Mouse (Mus musculus) adrenal gland, postnatal 14 days (tissue): ENCODE measurements around the gene 4930544D05Rik. TPM values are rescaled to one million over a fixed set of nuclear protein-coding genes. Genes with fewer than 3 reads are reported as not detected.

Experiments used
- DNase-seq: peaks from one replicate; pipeline ENCODE4 v3.0.0; 2021; ENCODE audit warnings: mixed read lengths
- total RNA-seq: library from RNA; stranded (reverse); gene quantifications from 2 replicates; pipeline ENCODE4 v1.2.3, GENCODE M21; 2021

The 4930544D05Rik gene
- total RNA-seq, 1 experiment from 2014 or later, result not detected

DNA sequence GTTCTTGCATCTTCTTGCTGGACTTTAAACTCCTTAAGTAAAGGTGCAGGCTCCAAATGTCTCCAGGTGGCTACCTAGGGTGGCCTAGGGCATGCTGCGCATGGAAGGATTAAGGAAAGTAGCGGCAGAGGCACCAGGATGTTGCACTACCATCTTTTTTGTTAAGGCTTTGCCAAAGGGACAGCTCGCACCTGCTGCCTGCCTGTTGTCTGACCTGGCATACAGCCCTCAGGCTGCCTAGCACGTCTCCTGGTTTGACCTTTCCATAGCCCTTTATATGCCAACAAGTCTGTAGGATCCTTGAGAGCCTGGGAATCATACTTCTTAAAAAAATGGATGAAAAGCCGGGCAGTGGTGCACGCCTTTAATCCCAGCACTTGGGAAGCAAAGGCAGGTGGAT lies 27.4 kb downstream of the 4930544D05Rik start:
- no peak for DNase-seq

DNA sequence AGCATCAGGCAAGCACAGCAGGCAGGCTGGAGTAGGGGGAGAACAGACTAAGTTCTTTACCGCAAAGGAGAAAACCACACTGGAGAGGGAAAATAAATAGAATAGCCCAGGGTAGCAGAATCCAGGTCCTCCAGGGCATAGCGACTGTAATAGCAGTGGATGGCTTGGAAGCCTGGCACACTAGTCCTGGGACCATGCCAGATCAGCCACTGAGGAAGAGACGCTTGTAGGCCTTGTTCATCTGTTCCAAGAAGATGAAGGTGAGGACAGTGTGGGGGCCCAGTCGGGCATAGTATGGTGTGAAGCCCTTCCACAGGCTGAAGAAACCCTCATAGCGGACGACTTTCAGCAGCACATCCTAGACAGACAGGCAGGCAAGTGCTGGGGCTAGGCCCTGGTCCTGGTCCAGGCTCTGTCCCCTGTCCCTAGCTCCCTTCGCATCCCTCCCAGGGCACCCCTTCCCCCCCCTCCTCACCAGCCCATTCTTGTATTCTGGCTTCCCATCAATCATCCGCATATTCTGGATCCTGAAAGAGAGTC lies 29.0 kb downstream of the 4930544D05Rik start:
- DNase-seq, result no peak

DNA sequence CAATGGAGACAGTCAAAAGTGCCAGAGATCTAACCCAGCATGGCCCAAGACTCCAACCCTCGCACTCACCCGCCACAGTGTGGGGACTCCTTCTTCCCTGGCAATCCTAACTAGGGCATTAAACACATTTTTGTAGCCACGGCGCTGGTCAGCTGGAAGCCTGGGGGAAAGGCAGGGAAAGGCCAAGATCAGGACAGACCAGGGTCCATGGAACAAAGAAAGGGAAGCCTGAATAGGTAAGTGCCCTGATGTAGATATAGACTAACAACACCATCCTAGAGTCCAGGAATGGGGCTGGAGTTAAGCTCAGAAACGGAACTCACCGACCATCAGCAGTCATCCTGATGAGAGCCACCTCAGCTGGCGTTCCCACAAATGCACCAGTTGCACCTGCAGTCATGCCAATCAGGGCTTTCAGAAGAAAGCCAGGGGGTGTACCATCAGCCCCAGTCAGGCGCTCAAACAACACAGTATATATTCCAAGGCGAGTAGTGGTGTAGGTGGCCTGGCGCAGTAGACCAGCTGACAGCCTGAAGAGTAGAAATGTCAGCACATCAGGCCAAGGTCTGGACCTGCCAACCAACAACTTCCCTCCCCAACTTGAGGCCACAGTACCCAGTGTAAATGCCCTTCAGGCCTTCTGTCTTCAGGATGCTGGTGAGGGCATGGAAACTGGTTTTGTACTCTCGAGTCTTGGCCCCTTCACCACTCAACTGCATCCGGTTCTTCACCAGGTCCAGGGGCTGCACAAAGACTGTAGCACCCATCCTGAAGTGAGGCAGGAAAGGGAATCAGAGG lies 30.0 kb downstream of the 4930544D05Rik start:
- DNase-seq, result no peak

DNA sequence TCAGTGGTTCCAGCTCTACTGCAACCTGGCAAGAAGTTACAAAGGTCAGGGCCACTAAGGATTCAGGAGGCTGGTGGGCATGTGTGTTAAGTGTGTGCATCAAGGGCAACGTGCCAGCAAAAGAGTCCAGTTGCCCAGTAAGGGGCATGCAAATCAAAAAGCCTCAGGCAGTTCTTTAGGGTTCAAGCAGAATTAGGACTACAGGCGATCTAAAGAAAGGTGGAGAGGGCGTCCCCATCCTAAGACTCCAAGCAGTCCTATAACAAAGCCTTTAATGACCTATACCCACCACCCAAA lies 30.6 kb downstream of the 4930544D05Rik start:
- no peak for DNase-seq

DNA sequence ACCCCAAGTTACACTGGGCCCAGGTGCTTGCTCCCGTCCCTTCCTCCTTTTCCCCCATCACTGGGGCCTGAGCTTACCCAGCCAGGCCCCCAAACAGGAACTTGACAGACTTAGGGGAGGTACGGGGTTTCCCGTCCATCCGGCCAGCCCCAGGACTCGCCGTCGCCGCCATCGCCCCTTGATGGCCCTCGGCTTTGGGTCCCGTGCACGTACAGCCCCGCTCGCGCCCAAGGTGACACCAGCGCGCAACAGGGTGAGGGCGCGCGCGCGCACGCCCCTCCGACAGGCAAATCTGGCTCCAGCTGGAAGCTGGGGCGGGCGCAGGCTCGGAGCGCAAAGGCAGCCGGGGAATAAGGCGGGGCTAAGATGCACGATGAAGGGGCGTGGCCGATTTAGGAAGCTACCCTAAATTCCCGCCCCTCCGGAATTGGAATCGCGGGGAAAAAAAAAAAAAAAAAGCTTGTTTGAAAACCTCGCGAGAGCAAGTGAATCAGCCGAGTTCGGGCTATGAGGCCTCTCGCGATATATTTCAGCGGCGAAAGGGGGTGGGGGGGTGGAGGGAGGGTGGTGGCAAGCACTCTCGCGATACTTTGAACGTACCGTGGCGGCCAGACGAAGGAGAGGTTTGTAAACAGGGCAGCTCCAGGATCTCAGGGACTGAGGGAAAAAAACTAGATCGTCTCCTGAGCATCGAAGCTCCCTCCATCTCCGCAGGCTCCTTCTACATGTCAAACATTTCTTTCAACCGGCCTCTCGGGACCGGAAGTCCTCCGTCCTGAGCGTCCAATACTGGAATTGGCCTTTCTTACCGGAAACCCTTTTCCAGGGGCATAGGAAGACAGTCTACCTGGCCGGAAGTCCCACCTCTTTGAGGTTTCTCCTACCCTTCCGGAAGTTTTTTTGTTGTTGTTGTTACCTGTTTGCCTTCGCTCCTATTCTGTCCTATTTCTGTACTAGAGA lies 31.3 kb downstream of the 4930544D05Rik start, which contains the start of the genes Rnf167 and Slc25a11:
TSS of gene Rnf167 (plus strand) at position 545 of the 960 bp plus-strand sequence.
TSS of gene Slc25a11 (minus strand) at position 789 of the 960 bp plus-strand sequence.
- peak; percentile 98 for DNase-seq

DNA sequence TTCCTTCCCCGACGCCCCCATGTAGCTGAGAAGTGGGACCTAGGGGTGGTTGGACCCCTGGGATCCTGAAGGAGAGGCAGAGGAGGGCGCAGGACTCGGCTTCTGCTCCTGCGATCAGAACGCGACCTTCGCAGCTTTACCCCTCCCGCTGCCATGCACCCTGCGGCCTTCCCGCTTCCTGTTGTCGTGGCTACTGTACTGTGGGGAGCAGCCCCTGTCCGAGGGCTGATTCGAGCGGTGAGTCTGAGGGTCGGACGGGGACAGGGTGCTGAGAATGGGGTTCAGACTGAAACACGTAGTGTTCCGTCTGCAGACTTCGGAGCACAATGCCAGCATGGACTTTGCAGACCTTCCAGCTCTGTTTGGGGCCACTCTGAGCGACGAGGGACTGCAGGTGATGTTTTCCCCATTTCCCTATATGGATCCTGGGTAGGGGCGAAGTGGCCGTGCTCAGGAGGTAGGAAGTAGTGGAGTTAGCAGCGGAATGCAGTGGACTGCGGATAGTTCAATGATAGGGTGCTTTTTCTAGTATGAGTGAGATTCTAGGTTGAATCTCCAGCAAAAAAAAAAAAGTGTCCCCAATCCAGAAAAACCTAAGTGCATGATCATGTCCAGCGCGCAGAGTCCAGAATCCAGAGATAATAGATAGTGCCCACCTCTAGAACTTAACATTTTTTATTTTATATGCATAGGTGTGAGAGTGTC lies 32.2 kb downstream of the 4930544D05Rik start:
- peak; percentile 64 for DNase-seq

DNA sequence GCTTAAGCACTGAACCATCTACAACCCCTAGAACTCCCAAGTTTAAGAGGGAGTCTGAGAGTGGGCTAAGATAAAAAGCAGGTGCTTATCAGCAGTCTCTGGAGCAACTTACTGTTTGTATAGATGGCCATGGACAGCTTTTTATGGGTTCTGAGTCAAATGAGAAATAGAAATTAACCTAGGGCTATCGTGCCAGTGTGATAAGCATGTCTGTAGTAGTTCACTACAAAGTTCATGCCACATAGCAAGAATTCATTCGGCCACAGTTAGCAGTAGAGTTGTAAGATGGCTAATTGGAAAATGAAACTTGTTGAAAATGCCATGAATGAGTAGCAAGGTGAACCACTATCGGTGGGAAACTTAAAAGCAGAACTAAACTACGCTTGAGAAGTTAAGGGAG lies 32.9 kb downstream of the 4930544D05Rik start:
- DNase-seq, result no peak

DNA sequence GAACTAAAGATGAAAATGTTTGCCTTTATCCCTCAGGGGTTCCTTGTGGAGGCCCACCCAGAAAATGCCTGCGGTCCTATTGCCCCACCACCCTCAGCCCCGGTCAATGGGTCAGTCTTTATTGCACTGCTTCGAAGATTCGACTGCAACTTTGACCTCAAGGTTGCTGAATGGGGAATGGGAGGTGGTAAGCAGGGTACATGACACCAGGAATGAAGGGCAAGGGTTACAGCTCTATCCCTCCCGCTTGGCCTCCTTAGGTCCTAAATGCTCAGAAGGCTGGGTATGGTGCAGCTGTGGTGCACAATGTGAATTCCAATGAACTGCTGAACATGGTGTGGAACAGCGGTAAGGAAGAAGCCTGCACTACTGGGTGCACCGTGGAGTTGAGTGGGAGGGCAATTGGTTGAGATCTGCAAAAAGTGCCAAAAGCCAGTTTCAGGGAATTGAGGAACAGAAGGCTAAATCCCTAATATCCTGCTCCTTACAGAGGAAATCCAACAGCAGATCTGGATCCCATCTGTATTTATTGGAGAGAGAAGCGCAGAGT lies 33.6 kb downstream of the 4930544D05Rik start:
- no peak for DNase-seq

DNA sequence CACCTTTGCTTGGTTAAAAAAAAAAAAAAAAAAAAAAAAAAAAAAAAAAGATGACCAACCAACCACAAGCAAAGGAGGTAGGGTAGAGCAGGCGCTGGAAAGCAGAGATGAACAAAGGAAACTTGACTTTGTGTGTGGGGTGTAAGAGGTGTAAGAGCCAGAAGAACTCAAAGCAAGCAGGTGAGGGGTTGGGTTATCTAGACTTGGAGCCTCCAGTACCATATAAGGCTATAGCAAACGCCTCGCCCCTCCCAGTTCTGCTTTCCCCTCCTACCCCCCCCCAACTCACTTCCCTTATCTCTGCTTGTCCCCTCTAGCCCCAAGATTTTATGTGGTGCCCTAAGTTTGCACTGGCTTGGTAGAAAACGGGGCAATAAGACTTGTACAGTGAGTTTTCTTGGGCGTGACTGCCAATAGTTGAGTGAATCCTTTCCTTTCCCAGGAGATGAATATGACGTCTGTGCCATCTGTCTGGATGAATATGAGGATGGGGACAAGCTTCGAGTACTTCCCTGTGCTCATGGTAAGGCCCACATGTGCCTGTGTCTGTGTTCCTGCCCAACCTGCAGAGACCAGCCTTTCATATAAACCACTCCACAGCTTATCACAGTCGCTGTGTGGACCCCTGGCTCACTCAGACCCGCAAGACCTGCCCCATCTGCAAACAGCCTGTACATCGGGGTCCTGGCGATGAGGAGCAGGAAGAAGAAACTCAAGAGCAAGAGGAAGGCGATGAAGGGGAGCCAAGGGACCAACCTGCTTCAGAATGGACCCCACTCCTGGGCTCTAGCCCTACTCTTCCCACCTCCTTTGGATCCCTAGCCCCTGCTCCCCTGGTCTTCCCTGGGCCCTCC lies 34.9 kb downstream of the 4930544D05Rik start:
- DNase-seq, result peak; percentile 26

DNA sequence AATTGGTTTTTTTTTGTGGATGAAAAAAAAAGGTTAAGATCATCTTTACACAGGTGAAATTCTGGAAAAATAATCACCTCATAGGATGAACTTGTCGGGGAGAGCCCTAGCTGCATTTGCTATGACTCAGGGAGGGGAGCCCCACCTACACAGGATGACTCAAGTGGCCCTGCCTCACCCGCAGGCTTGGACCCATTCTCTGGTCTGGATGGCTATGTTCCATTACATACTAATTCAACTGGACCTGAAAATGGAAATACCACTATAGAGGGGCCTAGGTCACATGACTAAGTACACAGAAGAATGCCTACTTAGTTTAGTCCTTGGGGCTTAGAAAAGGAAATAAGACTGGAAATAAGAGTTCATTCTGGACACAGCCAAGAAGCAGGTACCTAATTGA lies 35.7 kb downstream of the 4930544D05Rik start:
- peak; percentile 63 for DNase-seq

DNA sequence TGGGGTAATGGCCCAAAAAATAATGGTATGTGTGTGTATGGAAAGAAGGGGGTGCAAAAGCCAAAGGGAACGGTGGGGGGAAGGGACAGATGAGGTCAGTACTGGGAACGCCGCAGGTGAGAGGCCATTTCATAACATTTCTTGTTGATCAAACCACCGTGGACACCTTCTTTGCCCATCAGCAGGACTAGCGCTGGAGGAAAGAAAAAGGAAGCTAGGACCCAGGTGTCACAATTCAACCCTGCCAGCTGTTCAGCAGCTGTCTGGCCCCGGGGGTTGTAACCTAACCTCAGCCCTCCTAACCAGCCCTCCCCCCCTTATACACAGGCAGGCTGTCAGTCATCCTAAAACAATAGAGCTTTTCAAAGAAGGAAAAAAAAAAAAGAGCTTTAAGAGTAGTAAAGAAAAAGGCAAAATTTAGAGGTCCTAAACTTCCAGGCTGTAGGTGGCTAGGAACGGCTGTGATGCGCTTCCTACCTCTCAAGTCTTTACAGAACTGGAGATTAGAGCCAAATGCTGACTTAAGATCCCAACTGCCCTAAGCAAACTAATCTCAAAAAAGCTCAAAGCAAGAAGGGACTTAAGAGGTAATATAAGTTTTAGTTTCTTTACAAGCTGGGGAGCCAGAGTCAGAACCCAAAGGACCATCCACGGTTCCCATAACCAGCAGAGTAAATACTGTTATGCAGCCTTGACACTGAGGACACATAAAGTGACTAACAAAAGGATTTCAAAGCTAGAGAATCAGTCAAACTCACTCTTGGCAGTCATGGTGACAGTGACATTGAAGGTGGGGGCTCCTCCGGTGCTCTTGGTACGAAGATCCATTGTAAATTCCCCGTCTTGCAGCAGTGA lies 36.6 kb downstream of the 4930544D05Rik start:
- peak; percentile 59 for DNase-seq

DNA sequence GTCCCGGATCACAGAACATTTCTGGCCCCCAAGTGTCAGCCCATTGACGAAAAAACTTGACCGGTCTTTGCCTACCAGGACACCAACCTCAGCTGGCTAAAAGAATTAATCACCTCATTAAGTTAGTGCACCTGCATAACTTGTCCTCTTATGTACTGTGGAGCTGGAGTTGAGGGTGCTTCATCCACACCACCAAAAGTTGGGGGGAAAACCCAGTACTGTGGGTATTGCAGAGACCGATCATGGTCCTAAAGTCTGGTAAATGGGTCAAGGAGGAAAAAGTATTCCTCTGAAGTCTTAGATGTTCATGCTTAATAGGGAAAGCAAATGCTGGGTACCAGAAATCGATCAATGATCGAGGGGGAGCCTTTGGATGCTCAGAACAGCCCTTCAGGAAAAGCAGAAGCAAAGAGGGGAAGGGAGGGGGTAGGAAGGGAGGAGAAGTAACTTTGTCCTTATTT lies 37.3 kb downstream of the 4930544D05Rik start:
- DNase-seq, result no peak

DNA sequence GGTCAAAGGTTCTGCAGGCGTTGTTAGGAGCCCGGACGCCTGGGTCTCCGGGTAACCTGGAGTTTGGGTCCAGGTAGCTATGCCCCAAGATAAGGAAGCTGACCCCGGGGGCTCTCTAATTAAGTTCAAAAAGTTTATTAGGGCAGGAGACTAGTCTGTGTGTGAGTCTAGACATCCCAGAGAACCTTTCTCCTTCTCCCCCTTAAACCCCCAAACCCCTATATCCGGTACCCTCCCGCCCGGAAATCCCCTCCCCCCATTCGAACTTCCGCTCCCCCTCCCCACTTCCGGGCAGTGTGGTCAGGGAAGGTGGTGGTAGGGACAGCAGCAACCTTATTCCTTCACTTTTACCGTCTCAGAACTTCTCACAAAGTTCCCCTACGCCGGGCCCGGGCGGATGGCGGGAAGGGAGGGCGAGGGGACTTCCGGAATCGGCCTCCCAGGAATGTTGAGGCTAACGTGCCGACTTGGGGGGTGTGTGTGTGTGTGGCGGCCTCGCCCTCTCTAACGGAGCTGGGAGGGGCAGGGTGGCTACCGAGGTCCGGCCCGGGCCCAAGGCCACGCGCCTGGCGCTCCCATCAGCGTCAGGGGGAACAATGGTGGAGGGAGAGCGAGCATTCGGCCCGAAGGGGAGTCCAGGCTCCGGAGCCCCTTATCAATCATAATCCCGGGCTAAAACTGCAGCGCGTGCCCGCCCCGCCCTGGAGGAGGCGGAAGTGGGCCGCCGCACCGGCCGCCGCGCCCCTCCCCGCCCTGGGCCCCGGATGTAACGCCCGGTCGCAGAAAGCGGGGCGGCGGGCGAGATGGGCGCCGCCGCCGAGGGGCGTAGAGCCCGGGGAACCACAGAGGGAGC lies 37.9 kb downstream of the 4930544D05Rik start:
- DNase-seq, result peak; percentile 85

DNA sequence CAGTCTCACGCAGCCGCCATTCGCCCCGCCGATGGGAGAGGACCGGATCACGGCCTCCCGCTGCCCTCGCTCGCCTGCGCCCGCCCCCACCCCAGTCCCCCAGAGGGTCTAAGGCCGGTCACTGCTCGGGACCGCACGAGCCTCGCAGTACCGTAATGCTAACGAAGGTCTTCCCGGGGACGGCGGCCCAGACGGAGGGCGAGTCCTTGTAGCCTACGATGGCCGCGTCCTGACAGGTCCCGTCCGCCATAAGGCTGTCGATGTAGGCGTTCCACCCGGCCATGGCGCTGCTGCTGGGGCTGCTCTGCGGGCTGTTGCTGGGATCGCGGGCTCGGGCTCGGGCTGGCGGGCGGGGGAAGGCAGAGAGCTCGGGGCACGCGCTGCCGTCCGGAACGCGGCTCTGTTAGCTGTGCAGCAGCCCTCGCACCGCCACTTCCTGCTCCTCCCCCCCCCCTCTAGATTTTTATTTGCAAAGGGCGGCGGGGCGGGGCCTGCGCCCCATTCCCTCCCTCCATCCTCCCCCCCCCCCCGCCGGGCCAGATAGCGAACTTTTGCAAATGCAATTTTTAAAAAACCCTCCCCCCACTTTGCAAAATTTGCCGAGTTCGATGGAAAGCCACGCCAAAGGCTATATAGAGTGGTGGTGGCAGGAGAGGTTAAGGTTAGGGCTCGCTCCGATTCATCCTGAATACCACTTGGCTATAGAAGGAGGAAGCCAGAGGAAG lies 38.7 kb downstream of the 4930544D05Rik start, which contains the start of gene Pfn1:
TSS of gene Pfn1 (minus strand) at position 447 of the 725 bp plus-strand sequence.
- peak; percentile 90 for DNase-seq

DNA sequence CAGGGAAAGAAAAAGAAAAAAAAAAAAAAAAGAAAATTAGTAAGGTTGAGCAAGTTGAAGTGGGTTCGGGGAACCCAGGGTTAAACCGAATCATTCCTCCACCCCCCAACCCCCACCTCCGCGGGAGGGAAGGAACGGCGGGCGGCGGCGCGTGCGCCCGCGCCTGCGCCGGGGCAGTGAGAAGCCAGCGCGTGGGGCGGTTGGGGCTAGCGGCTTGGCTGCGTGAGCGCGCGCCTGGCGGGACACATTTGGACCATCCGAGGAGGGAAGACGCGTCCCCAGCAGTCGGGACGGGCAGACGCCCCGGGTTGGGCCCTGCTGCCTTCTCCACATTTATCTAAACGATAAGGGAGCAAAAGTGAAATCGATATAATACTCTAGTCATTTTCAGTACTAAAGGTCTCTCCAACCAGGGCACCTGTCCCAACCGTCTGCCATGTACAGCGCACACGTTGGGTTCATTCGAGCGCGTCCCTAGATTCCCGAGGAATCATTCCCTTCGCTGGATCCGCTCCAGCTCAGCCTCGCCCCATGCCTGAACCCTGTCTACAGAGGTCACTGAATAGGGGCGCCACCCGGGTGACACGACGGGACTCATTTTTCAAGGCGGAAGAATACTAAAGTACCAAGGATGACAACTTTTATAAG lies 39.4 kb downstream of the 4930544D05Rik start:
- peak; percentile 94 for DNase-seq

DNA sequence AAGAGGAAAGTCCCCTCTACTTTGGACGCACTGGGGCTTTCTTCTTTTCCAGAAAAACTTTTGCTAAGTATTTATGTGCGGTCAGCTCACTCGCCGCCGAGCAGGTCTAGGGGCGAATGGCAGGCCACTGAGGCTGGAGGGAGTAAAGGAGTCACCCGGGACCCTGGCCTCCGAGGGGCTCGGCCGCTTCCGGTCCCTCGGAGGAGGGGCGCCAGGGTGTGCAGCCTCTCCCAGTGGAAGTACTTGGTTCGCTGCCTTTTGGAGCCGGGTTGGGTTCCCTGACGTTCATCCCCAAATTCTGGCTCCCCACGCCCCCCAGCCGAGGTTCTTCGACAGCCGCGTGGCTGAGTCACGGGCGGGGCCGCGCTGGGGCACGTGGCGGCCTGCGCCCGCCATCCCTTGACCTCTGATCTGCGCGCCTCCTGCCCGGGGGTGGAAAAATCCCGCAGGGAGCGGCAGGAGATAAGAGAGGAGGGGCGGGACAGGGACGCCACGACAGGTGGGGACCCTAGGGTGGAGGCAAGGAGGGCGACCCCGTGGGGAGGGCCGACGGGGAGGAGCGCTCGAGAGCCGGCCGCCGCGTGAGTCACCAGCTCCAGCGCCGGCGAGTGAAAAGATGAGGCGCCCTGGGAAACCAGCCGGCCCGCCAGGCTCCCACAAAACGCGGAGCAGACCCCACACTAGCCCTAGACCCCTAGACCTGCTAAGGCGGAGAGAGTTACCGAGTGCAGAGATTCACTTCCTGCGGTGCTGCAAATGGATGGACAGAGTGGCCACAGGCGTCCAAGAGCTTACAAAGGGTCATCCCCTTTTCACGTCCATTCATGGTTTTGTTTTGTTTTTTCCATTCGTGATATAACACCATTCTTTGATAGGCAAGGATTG lies 40.2 kb downstream of the 4930544D05Rik start:
- peak; percentile 79 for DNase-seq
